Comparison of ENCODE assay signal across 16 mouse cellular contexts in genomic region chr10:122960738-122961137, GRCm38 (mm10).
DNase-seq lines count a peak whose midpoint lies in the region; ATAC-seq and TF ChIP-seq lines count a peak whose summit lies in the region.
"Had no signal": no experiment of that assay in that cellular context is flagged by ENCODE, and none has a peak within 500 bp of the region (broad histone marks: within the 10 kb centered on the region; RNA-seq: fewer than 3 reads in every experiment).

No protein-coding gene starts in this region.

- WGBS in embryonic facial prominence, embryonic 15.5 days, result 65% methylated on average over 16 of the region's 16 CpGs
- WGBS in embryonic facial prominence, embryonic 10.5 days, result 66% methylated on average over 16 of the region's 16 CpGs
- WGBS in heart, embryonic 16.5 days, result 42% methylated on average over 16 of the region's 16 CpGs
- 71% methylated on average over 16 of the region's 16 CpGs for WGBS in neural tube, embryonic 12.5 days
- WGBS in neural tube, embryonic 15.5 days, result 62% methylated on average over 16 of the region's 16 CpGs
- 39% methylated on average over 16 of the region's 16 CpGs for WGBS in stomach, postnatal 0 days

- H3K4me2 ChIP-seq in embryonic facial prominence, embryonic 15.5 days (replicated peaks), result no peak overlapping the region
- H3K4me2 ChIP-seq in heart, embryonic 16.5 days (ENCODE audit: low read depth, low read length), result peak overlapping the region; percentile 10; the same call in 1 of the 2 replicates
- no peak overlapping the region for H3K4me2 ChIP-seq in neural tube, embryonic 12.5 days (replicated peaks)
- no peak overlapping the region for H3K4me2 ChIP-seq in neural tube, embryonic 15.5 days
- H3K4me2 ChIP-seq in stomach, postnatal 0 days (replicated peaks; ENCODE audit: low read depth), result peak overlapping the region; percentile 14; the same call in 1 of the 2 replicates
- H3K4me2 ChIP-seq: forebrain, embryonic 12.5 days had no signal

- H3K4me3 ChIP-seq in embryonic facial prominence, embryonic 15.5 days (replicated peaks), result no peak overlapping the region
- no peak overlapping the region for H3K4me3 ChIP-seq in embryonic facial prominence, embryonic 10.5 days
- no peak overlapping the region for H3K4me3 ChIP-seq in heart, embryonic 16.5 days (ENCODE audit: low read length)
- no peak overlapping the region for H3K4me3 ChIP-seq in neural tube, embryonic 12.5 days
- no peak overlapping the region for H3K4me3 ChIP-seq in neural tube, embryonic 15.5 days (replicated peaks)
- H3K4me3 ChIP-seq in stomach, postnatal 0 days (ENCODE audit: low read depth, low read length), result no peak overlapping the region
- H3K4me3 ChIP-seq: forebrain, embryonic 12.5 days had no signal

- no peaks in the 10 kb centered on the region for H3K27me3 ChIP-seq in embryonic facial prominence, embryonic 15.5 days
- H3K27me3 ChIP-seq in embryonic facial prominence, embryonic 10.5 days (replicated peaks; ENCODE audit: low read depth, poor library complexity, severe bottlenecking), result peaks cover 30% of the 10 kb centered on the region
- H3K27me3 ChIP-seq in heart, embryonic 16.5 days (ENCODE audit: control insufficient read depth, insufficient read depth, low read length), result no peaks in the 10 kb centered on the region
- H3K27me3 ChIP-seq in neural tube, embryonic 12.5 days (replicated peaks), result no peaks in the 10 kb centered on the region
- no peaks in the 10 kb centered on the region for H3K27me3 ChIP-seq in neural tube, embryonic 15.5 days (replicated peaks)
- no peaks in the 10 kb centered on the region for H3K27me3 ChIP-seq in stomach, postnatal 0 days (ENCODE audit: control insufficient read depth, insufficient read depth, low read length)

- peaks cover 24% of the 10 kb centered on the region for H3K4me1 ChIP-seq in embryonic facial prominence, embryonic 15.5 days
- peaks cover 36% of the 10 kb centered on the region for H3K4me1 ChIP-seq in embryonic facial prominence, embryonic 10.5 days
- H3K4me1 ChIP-seq in heart, embryonic 16.5 days (ENCODE audit: control insufficient read depth, insufficient read depth, low read length), result peaks cover 11% of the 10 kb centered on the region
- H3K4me1 ChIP-seq in neural tube, embryonic 12.5 days, result peaks cover 32% of the 10 kb centered on the region
- peaks cover 29% of the 10 kb centered on the region for H3K4me1 ChIP-seq in neural tube, embryonic 15.5 days
- peaks cover 5% of the 10 kb centered on the region; the same call in 1 of the 2 replicates for H3K4me1 ChIP-seq in stomach, postnatal 0 days (replicated peaks; ENCODE audit: control insufficient read depth, insufficient read depth)

- ATAC-seq in embryonic facial prominence, embryonic 15.5 days (ENCODE audit: insufficient number of reproducible peaks, low FRiP score, low TSS enrichment, low read depth), result peak; percentile 55; the same call in 1 of the 2 replicates
- no peak for ATAC-seq in heart, embryonic 16.5 days (replicated peaks; ENCODE audit: extremely low read depth, insufficient read depth, low FRiP score)
- no peak for ATAC-seq in neural tube, embryonic 12.5 days (ENCODE audit: low FRiP score, low read depth)
- ATAC-seq in neural tube, embryonic 15.5 days (ENCODE audit: low FRiP score), result no peak
- peak; percentile 45; the same call in 1 of the 2 replicates for ATAC-seq in stomach, postnatal 0 days (ENCODE audit: low FRiP score, low TSS enrichment)
- ATAC-seq: inflammation-experienced regulatory T-cells, adult 6 months; midbrain, embryonic 16.5 days had no signal

- no peaks in the 10 kb centered on the region for H3K9me3 ChIP-seq in embryonic facial prominence, embryonic 15.5 days (replicated peaks)
- no peaks in the 10 kb centered on the region for H3K9me3 ChIP-seq in embryonic facial prominence, embryonic 10.5 days
- no peaks in the 10 kb centered on the region; the same call in 1 of the 2 replicates for H3K9me3 ChIP-seq in heart, embryonic 16.5 days (replicated peaks; ENCODE audit: control insufficient read depth, low read length)
- H3K9me3 ChIP-seq in neural tube, embryonic 12.5 days, result no peaks in the 10 kb centered on the region; the same call in 1 of the 2 replicates
- no peaks in the 10 kb centered on the region for H3K9me3 ChIP-seq in neural tube, embryonic 15.5 days (replicated peaks)
- H3K9me3 ChIP-seq in stomach, postnatal 0 days (ENCODE audit: control insufficient read depth, low read length), result no peaks in the 10 kb centered on the region
- H3K9me3 ChIP-seq: forebrain, embryonic 12.5 days had no signal

- intact Hi-C loops in heart, postnatal 14 days (cut with DNase I), result no loop called here

- no peaks in the 10 kb centered on the region for H3K36me3 ChIP-seq in embryonic facial prominence, embryonic 15.5 days
- no peaks in the 10 kb centered on the region for H3K36me3 ChIP-seq in embryonic facial prominence, embryonic 10.5 days (replicated peaks)
- no peaks in the 10 kb centered on the region for H3K36me3 ChIP-seq in heart, embryonic 16.5 days (ENCODE audit: control insufficient read depth, insufficient read depth)
- no peaks in the 10 kb centered on the region for H3K36me3 ChIP-seq in neural tube, embryonic 12.5 days
- no peaks in the 10 kb centered on the region for H3K36me3 ChIP-seq in neural tube, embryonic 15.5 days
- no peaks in the 10 kb centered on the region for H3K36me3 ChIP-seq in stomach, postnatal 0 days (ENCODE audit: control insufficient read depth, insufficient read depth, low read length)
- H3K36me3 ChIP-seq: forebrain, embryonic 12.5 days had no signal

- DNase-seq in embryonic facial prominence, embryonic 10.5 days (ENCODE audit: low spot score), result no peak
- no peak for DNase-seq in heart, postnatal 14 days
- DNase-seq in stomach, postnatal 0 days (ENCODE audit: low spot score), result peak; percentile 26
- no peak for DNase-seq in kidney, adult 8-10 months
- DNase-seq: adrenal gland, postnatal 14 days; cerebellum, adult 9-10 months; kidney, postnatal 10 days; thymus, postnatal 4 days had no signal

- no peak for TF ChIP-seq CTCF in stomach, postnatal 0 days (IDR thresholded peaks at IDR 0.05; ENCODE audit: low read depth)

- no peak for TF ChIP-seq EP300 in stomach, postnatal 0 days (optimal IDR thresholded peaks at IDR 0.05)

- H3K27ac ChIP-seq in embryonic facial prominence, embryonic 15.5 days (replicated peaks), result no peak overlapping the region
- no peak overlapping the region for H3K27ac ChIP-seq in embryonic facial prominence, embryonic 10.5 days (replicated peaks)
- H3K27ac ChIP-seq in heart, embryonic 16.5 days (ENCODE audit: low read length), result no peak overlapping the region
- 0 out of 2 replicates have a peak overlapping the region, but pooled peaks have one; percentile 20 for H3K27ac ChIP-seq in neural tube, embryonic 12.5 days
- no peak overlapping the region for H3K27ac ChIP-seq in neural tube, embryonic 15.5 days (replicated peaks)
- no peak overlapping the region for H3K27ac ChIP-seq in stomach, postnatal 0 days (replicated peaks)
- H3K27ac ChIP-seq: forebrain, embryonic 12.5 days; liver, embryonic 14.5 days had no signal

- no peak overlapping the region for H3K9ac ChIP-seq in embryonic facial prominence, embryonic 15.5 days
- H3K9ac ChIP-seq in heart, embryonic 16.5 days (ENCODE audit: low read length), result no peak overlapping the region
- no peak overlapping the region for H3K9ac ChIP-seq in neural tube, embryonic 12.5 days
- H3K9ac ChIP-seq in neural tube, embryonic 15.5 days (replicated peaks), result no peak overlapping the region
- no peak overlapping the region for H3K9ac ChIP-seq in stomach, postnatal 0 days (ENCODE audit: low read length)
- H3K9ac ChIP-seq: forebrain, embryonic 12.5 days; liver, embryonic 14.5 days had no signal

Comparison
In these comparisons a context has a peak if more than half of its experiments do, and no peak if none do; other contexts are left out.
1. ATAC-seq: peak in embryonic facial prominence, embryonic 15.5 days (single experiment) and stomach, postnatal 0 days (single experiment); none in heart, embryonic 16.5 days (single experiment), neural tube, embryonic 12.5 days (single experiment) and neural tube, embryonic 15.5 days (single experiment).
2. H3K4me2 ChIP-seq: peak in heart, embryonic 16.5 days (single experiment) and stomach, postnatal 0 days (single experiment); none in embryonic facial prominence, embryonic 15.5 days (single experiment), neural tube, embryonic 12.5 days (single experiment) and neural tube, embryonic 15.5 days (single experiment).